In the genomic region with DNA sequence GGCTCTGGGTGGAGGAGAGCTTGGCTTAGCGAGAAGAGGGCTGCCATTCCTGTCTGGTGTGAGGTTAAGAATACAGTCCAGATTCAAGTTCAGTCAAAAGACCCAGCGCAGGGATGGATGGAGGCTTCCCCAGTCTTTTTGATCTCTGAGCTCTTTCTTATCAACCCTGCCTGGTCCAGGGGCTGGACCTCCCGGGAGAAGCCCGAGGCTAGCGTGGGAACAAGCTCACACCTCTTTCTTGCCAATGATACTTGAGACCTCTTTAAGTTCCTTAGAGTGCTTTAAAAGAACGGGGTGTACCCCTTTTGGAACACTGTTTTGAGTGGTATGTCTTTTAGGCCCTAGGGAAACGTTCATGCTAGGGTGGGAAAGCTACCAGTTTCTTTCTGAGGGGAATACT, we compare ENCODE assay signal across 11 mouse cellular contexts. TPM values are rescaled to one million over a fixed set of nuclear protein-coding genes. Genes with fewer than 3 reads are reported as not detected.
"Had no signal": no experiment of that assay in that cellular context is flagged by ENCODE, and none has a peak within 500 bp of the region (broad histone marks: within the 10 kb centered on the region; RNA-seq: fewer than 3 reads in every experiment).

No protein-coding gene starts in this region.

- H3K4me1 ChIP-seq: hindbrain, embryonic 15.5 days; midbrain, embryonic 15.5 days had no signal

- H3K36me3 ChIP-seq: hindbrain, embryonic 15.5 days; midbrain, embryonic 15.5 days had no signal

- ATAC-seq: intestine, embryonic 16.5 days; midbrain, embryonic 15.5 days had no signal

- H3K9me3 ChIP-seq: hindbrain, embryonic 15.5 days; limb, embryonic 12.5 days; megakaryocyte, embryonic 14.5 days; midbrain, embryonic 15.5 days had no signal

- H3K9ac ChIP-seq: hindbrain, embryonic 15.5 days; limb, embryonic 12.5 days; midbrain, embryonic 15.5 days had no signal

- H3K27ac ChIP-seq: hindbrain, embryonic 15.5 days; limb, embryonic 12.5 days; macrophage; midbrain, embryonic 15.5 days had no signal

- H3K4me2 ChIP-seq: hindbrain, embryonic 15.5 days; limb, embryonic 12.5 days; midbrain, embryonic 11.5 days; midbrain, embryonic 15.5 days had no signal

- H3K27me3 ChIP-seq: hindbrain, embryonic 15.5 days; limb, embryonic 12.5 days; midbrain, embryonic 15.5 days had no signal

- DNase-seq: kidney, adult 8-10 months; kidney, postnatal 36 days; layer of hippocampus, adult 9-11 months; right cerebral cortex, postnatal 14 days had no signal

- H3K4me3 ChIP-seq: hindbrain, embryonic 15.5 days; limb, embryonic 12.5 days; megakaryocyte, embryonic 14.5 days; midbrain, embryonic 15.5 days had no signal

RNA-seq across cellular contexts. Expression of gene Tcea3, which starts 52.5 kb away (rescaled TPM):
- polyA plus RNA-seq: macrophage had no signal
